Mouse (Mus musculus) right cerebral cortex, postnatal 10 days (tissue): ENCODE measurements at regions not wholly inside any gene's neighbourhood (a gene's known extent, or its start where the extent isn't known, plus 50 kb on each side); places are given as distances from the start of the nearest gene placed in this dataset.

Experiments
- DNase-seq, 2 experiments: peaks; one replicate each; pipeline ENCODE4 v3.0.0; 2021; ENCODE audit warnings: low spot score in 2 of 2

GRCm38 (mm10) chr12:30647511-30647910 lies 63.3 kb downstream of the Tmem18 start:
- DNase-seq, result no peak

- peak; percentile 58 to 59 for DNase-seq
These were observed 67.3 kb downstream of the Tmem18 start for GRCm38 (mm10) chr12:30651506-30651905.

- no peak for DNase-seq
These were observed 70.3 kb downstream of the Tmem18 start for GRCm38 (mm10) chr12:30654347-30655075.

GRCm38 (mm10) chr12:30655076-30655421 lies 70.8 kb downstream of the Tmem18 start:
- DNase-seq, result no peak

GRCm38 (mm10) chr12:30678826-30679225 lies 94.6 kb downstream of the Tmem18 start:
- DNase-seq, result no peak

- no peak for DNase-seq
These were observed 105.8 kb downstream of the Tmem18 start for GRCm38 (mm10) chr12:30690038-30690437.

- no peak for DNase-seq
These were observed 109.3 kb downstream of the Tmem18 start for GRCm38 (mm10) chr12:30693540-30693939.

GRCm38 (mm10) chr12:30698256-30698655 lies 114.0 kb downstream of the Tmem18 start:
- DNase-seq, result peak; percentile 66 to 86

- no peak for DNase-seq
These were observed 119.5 kb downstream of the Tmem18 start for GRCm38 (mm10) chr12:30703691-30704090.

GRCm38 (mm10) chr12:30707271-30707670 lies 123.0 kb downstream of the Tmem18 start:
- DNase-seq, result peak in 1 of 2 experiments; percentile 37

- DNase-seq, result no peak
These were observed 124.5 kb downstream of the Tmem18 start for GRCm38 (mm10) chr12:30708635-30709181.

GRCm38 (mm10) chr12:30710554-30710953 lies 126.3 kb downstream of the Tmem18 start:
- DNase-seq, result peak in 1 of 2 experiments; percentile 22

GRCm38 (mm10) chr12:30726747-30727146 lies 142.5 kb downstream of the Tmem18 start:
- no peak for DNase-seq

GRCm38 (mm10) chr12:30729437-30729836 lies 145.2 kb downstream of the Tmem18 start:
- peak; percentile 26 to 32 for DNase-seq

GRCm38 (mm10) chr12:30767621-30768020 lies 116.5 kb upstream of the Alkal2 start:
- DNase-seq, result no peak

- no peak for DNase-seq
These were observed 90.8 kb upstream of the Alkal2 start for GRCm38 (mm10) chr12:30793371-30793770.

- no peak for DNase-seq
These were observed 68.0 kb upstream of the Alkal2 start for GRCm38 (mm10) chr12:30816096-30816495.

GRCm38 (mm10) chr12:30831383-30831782 lies 52.7 kb upstream of the Alkal2 start:
- DNase-seq, result no peak
